Mouse (Mus musculus) thymus, adult 2 months (tissue): Measurements from ENCODE around the gene Card9.

Source experiments
- CTCF ChIP-seq: fragments of 200-500 bp; IDR thresholded peaks from 2 replicates; pipeline ENCODE4 v1.5.1; 2012; ENCODE audit warnings: mild to moderate bottlenecking, control low read depth, low read length, moderate library complexity, borderline replicate concordance; ENCODE audit not compliant: control insufficient read depth, poor library complexity, insufficient read depth; ENCODE audit errors: extremely low read depth
- POLR2A ChIP-seq: fragments of 200-500 bp; IDR thresholded peaks from 2 replicates; pipeline ENCODE4 v1.6.1; 2012; ENCODE audit warnings: mild to moderate bottlenecking, low read length, control low read depth, moderate library complexity; ENCODE audit not compliant: control insufficient read depth, poor library complexity, insufficient read depth; ENCODE audit errors: extremely low read depth

DNA sequence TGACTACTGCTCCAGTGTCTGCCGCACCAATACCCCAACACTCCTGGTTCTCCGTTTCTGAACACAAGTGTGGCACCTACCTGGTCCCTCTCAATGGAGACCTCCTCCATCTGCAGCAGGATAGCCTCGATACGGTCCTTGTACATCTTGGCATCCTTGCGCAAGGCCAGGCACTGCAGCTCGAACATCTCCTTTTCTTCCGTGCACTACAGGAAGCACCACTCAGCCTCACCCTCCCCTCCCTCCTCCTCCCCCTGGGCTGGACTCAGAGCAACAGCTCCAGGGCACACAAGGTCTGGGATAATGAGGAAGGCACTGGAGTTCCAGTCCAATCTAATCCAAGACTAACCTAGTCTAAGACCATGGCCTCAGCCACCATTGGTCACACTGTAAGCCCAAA, 4.0 kb downstream of the Card9 start:
- TF ChIP-seq CTCF (no peak), POLR2A (no peak)
